Mouse (Mus musculus) embryo, embryonic 11 days (tissue): ENCODE measurements around the gene Utp6.
"Not testable (repeated sequence)": the region's sequence is repeated elsewhere in the genome, so short reads cannot be mapped to it uniquely, and the experiment has no call there.

Experiments
- DNase-seq: peaks from one replicate; pipeline ENCODE4 v3.0.0-alpha.2; 2015

The Utp6 gene

DNA sequence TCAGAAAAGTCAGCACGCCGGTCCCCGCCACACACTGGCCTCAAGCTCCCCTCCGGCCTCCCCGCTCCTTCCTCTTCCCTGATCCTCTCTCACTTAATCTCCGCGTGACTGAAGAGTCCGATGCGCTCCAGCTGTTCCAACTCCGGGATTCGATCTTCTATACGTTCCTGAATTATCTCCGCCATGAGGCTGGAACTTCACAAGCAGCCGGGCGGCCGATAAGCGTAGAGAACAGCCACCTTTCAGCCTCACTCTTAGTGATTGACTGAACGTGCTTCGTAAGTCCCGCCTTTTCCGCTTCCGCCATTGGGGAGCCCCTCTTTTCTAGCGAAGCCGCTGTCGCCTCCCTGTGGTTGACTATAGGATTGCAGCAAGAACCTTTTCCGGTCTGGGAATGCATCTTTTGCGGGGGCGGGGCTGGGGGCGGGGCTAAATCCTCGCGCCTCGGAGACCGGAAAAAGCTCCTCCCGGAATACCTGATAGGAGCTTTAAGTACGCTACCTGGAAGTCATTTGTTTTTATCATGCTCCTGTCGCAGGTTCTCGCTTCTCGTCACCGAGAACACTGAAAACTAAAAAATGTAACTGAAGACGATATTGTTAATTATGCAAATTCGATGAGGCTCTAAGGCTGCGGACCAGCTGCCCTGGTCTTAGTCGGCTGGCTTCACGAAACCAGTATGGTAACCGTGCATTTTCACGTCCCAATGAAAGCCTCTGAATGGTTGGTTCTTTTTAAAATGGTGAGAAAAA is at the start of gene Utp6:
Gene Utp6 (minus strand): TSS at position 266 of the 752 bp plus-strand sequence.
- peak; percentile 100 for DNase-seq

DNA sequence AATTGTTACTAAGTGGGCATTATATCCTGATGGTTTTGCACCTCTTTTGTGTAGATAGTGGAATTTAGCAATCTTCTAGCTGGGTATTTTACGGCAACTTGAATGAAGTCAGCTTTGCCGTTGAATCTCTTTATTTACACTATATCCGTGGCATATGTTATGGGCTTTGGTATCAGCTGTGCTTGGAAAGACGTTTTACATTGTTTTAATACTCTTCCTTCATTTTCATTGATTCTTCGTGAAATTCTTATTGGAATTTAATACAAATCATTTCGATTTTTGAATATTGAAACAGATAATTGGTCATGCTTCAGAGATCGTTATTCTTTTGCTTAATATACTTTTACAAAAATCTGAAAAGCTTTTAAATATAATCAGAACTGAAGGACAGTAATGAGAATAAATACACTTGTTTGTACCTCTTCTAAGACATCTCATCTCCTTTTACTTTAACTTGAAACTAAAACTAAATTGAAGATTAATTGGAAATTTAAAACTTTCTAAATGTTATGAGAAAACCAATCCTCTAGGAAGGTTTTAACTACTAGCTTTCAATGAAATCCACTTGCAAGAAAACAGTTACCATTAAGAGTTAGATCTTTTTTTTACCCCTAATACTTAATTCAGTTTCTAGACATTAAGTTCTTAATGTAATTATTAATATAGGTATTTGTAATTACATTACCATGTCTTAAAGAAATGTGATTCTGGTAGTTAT is 32.2 kb upstream of the Utp6 start:
- no peak for DNase-seq

DNA sequence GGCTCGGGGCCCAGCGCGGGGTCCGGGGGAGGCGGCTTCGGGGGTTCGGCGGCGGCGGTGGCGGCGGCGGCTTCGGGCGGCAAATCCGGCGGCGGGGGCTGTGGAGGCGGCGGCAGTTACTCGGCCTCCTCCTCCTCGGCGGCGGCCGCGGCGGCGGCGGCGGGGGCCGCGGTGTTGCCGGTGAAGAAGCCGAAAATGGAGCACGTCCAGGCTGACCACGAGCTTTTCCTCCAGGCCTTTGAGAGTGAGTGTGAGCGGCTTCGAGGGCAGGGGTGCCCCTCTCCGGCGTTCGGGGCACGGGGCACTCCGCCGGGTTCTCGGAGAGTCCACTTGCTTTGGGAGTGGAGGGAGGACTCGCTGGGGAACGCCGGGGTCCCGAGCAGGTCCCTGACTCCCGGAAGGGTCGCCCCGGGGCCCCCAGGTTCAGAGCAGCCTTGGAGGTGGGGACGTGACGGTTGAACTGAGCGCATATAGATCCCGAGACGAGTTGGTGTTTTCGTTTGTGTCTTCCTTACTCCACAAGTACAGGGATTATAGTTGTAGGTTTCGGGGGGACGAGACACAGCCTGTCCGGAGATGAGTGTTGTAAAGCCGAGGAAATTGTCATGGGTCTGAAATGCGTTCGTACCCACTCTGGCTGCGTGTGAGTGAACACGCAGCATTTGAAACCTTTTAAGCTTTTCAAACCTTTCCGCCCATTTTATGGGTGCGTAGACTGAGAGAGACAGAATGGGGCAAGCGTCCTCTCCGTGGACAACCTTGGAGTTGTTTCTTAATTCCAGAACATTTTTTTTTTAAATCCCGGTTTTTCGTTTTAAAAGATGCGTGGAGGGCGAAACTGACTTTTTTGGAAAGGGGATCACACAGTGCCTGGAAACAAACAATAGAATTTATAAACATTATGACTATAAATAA is 31.4 kb upstream of the Utp6 start:
- DNase-seq = peak; percentile 46

DNA sequence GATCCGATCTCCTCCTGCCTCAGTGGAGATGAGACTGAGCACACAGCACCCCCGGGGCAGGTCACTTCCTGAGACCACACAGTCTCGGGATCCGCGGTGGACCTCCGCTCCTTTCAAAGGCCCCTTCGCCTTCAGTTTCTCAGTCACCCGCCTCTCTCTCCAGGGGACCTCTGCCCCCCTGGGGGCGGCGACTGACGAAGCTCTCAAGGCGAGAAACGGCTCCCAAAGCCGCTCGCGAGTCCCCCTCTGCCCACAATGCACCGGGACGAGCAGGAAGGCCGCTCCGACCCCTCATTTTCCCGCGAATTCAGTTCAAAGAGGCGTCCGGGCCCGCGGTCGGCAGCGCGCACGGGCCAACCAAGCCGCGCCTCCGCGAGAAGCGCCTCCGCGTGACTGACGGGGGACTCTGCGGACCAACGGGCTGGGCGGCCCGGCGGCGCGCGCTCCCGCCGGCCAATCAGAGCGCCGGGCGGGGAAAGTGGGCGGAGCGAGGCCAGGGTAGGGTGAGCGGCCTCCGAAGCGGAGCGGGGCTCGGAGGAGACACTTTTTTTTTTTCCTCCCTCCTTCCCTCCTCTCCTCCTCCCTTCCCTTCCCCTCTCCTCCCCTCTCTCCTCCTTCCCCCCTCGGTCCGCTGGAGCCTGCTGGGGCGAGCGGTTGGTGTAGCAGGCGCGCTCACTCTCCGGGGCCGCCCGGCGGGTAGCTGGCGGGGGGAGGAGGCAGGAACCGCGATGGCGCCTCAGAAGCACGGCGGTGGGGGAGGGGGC is 30.6 kb upstream of the Utp6 start, which contains the start of gene Suz12:
Gene Suz12 (plus strand): TSS at position 515 of the 764 bp plus-strand sequence.
- peak; percentile 99 for DNase-seq

DNA sequence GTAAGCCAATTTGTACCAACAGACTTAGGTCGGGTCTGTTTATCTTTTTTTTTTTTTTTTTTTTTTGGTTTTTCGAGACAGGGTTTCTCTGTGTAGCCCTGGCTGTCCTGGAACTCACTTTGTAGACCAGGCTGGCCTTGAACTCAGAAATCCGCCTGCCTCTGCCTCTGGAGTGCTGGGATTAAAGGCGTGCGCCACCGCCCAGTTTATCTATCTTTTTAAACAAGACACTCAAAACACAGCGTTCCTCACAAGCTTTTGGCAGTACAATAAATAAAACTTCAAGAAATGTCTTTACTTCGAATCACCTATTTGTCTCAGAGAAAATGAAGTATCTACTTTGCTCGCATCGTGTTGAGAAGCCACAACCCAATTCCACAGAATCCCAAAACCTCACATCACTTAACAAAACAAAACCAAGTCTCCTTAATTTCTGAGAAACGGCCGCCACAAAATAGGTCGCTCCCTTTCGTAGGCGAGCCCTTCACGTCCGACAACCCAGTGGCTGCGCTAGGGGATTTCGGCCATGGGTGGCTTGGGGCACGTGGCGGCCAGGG is 29.9 kb upstream of the Utp6 start:
- DNase-seq = no peak

DNA sequence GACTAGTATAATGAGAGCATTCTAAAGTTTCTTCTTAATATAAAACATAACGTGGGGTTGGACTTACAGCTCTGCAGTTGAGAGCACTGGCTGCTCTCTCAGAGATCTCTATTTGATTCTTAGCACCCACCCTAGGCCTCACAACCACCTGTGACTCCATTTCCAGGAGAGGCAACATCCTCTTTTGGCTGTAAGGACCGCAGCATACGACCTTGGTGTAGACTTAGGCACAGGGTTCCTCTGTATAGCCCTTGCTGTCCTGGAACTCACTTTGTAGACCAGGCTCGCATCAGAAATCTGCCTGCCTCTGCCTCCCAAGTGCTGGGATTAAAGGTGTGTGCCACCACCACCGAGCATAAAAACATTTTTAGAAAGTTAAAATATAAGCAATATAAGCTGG is 29.4 kb upstream of the Utp6 start:
- DNase-seq = no peak

DNA sequence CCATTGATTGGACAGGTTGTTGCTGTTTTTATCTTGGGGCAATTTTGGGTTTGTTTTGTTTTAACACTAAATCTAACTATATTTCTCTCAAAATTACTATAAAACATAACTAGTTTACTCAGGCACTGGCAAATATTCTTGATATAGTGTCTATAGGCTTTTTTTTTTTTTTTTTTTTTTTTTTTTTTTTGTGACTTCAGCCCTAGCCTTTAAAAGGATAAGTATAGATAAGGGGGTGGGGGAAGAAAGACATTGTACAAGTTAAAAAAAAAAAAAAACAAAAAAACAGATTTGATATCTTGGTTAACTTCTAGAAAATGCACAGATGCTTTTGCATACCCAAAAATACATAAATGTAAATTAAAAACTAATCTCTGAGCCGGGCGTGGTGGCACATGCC is 27.9 kb upstream of the Utp6 start:
- DNase-seq = no peak

DNA sequence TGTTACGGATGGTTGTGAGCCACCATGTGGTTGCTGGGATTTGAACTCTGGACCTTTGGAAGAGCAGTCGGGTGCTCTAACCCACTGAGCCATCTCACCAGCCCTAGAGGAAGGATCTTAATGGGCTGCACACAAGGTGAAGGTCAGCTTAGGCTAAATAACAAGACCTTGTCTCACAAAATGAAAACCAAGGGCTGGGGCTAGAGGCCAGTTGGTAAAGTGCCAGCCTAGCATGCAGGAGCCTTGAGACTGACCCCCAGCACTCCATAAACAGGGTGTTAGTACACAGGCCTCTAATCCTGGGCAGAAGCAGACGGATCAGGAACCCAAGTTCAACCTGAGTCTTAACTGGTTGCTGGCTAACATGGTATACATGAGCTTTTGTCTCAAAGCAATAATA is 25.7 kb upstream of the Utp6 start:
- no peak for DNase-seq

DNA sequence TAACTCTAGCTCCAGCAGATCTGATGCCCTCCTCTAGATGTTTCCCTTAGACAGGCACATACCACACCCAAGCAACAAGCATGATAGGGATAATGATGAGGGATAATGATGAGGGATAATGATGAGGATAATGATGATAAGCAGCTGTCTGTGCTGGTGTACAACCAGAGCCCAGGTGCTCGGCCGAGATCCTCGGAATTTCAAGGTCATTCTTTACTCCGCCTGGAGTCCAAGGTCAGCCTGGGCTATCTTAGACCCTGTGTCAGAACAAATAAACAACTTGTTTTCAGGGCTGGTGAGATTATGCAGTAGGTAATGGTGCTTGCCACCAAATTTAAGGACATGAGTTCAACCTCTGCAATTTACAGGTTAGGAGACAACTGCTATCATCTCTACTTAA is 24.7 kb upstream of the Utp6 start:
- DNase-seq = no peak

DNA sequence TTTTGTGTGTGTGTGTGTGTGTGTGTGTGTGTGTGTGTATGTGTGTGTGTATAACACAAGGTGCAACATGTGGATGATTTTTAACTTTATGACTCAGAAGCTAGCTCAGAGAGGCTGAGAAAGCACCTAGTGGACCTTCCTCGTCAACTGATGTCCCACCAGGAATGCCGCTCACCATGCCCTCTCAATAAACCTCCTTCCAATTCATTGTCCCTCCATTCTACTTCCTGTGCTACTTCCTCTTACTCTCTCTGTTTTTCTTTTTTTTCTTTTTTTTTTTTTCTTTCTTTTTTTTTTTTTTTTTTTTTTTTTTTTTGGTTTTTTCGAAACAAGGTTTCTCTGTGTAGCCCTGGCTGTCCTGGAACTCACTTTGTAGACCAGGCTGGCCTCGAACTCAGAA is 15.6 kb upstream of the Utp6 start:
- not testable (repeated sequence) for DNase-seq

DNA sequence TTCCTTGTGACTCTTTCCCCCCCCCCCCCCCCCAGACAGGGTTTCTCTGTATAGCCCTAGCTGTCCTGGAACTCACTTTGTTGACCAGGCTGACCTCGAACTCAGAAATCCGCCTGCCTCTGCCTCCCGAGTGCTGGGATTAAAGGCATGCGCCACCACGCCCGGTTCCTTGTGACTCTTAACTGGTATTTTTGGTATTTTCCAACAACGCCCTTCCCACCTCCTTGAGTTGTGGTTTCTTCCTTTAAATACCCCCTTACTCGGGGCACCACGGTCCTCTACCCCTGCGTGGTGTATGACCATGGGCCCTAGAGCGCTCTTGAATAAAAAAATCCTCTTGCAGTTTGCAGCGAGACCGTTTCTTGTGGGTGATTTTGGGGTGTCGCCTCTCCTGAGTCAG is 14.9 kb upstream of the Utp6 start:
- DNase-seq = not testable (repeated sequence)

DNA sequence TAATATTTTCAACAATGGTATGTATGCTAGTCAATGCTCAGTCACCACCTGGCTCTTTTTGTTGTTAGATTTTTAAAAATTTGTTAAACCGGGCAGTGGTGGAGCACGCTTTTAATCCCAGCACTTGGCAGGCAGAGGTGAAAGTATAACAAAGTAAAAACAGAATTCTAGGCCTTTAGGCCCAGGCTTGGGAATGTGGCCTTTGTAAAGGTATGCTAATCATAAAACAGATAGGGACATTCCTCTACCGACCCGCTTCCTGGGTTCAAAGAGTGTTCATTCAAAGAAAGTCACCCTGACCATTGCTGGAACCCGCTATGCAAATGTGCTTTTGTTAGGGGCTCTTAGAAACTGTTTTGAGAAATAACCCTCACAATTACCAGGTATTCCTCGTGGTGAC is 14.5 kb upstream of the Utp6 start:
- not testable (repeated sequence) for DNase-seq

DNA sequence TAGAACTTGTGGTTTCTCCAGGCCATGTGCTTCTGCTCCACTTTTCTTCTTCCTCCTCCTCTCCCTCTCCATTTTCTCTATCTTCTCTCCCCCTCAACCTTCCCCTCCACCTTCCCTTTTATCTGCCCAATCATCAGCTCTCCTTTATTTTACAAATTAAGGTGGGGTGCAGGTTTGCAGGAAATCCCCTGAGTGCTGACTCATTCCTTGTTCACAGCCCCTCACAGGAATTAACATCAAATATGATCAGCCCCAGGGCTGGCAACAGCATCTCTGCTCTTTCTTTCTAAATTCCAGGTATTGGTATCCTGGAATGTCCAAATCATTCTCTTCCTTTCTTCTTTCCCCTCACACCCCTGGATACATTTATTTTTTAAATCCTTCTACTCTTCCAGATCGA is 14.0 kb upstream of the Utp6 start:
- DNase-seq = no peak

DNA sequence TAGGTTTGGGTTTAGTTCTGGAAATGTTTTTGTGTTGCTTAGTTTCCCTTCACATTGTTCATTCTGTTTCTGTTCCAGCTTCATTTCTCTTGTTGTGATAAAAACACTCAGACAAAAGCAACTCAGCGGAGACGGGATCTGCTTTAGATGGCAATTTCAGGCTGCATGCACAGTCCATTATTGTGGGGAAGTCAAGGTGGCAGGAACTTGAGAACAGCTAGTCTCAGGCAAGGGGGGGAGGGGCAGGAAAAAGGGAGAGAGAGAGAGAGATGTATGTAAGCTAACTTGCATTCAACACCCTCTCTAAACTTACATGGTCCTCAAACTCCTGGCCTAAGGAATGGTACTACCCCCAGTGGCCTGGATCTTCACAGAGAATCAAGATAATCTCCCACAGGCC is 13.2 kb upstream of the Utp6 start:
- peak; percentile 18 for DNase-seq

DNA sequence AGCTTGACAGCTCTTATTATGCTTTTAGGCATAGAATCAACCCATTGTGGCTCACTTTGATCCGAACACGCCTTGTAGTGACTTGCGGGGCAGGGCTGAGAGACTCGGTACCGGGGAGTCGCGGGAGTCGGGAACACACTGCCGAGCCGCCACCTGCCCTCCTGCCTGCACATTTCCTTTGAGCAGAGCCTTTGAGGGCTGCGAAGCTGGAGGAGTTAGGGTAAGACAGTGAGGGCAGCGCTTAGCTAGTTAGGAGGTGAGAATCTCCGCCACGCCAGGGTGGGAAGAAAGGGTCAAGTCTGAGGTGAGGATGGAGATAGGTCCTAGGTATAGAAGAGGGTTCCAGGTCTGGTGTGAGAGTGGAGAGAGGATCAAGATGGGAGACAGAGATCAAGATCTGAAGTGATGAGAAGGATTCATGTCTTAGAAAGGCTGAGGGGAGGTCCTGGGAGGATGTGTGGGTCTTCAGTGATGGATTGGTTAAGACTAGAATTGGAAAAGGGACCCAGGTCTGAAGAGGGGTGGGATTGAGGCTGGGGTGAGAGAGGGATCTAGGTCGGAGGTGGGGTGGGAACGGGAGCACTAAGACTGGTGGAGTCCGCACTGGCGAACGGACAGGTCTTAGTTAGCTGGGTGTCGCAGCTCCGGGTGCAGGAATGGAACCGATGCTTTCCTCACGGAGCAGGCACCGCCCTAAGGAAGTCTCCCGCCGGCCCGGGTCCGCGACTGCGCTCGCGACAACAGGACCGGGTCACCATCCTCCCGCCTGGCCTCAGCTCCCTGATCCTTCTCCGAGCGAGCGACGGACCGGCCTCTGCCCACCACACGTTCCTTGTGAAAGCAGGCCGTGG is 11.7 kb upstream of the Utp6 start:
- peak; percentile 71 for DNase-seq

DNA sequence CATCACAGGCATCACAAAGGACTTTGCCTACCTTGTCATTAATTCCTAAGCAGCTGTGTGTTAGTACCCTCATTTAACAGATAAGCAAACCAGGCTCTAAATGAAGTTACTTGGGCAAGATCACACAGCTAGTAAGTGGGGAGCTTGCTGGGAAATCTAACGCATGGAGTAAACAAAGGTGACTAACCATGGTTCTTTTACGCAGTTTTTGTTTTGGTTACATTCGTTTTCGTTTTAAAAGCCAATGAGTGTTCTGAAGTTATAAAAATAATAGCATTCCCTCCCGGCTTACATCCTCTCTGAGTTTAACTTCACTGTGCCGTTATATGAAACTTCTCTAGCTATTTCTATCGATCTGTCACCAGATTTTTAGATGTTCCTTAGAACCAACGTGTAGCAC is 10.9 kb upstream of the Utp6 start:
- DNase-seq = peak; percentile 9

DNA sequence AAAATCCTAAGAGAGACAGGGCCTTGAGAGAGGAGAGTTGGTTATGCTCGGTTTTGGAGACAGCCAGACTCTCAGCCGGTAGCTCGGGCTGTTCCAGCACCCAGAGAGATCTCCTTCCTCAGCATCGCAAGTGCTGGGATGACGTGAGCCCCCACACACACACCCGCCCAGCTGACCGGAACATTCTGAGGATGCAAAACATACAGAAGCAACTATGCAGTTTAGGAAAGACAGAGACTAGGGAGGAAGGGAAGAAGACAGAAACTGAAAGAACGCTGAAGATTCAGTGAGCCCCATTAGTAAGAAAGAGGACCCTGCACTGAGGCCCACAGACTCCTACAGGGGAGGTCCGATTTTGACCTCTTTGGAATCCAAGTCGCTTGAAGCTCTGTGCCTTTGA is 5.6 kb upstream of the Utp6 start:
- no peak for DNase-seq

DNA sequence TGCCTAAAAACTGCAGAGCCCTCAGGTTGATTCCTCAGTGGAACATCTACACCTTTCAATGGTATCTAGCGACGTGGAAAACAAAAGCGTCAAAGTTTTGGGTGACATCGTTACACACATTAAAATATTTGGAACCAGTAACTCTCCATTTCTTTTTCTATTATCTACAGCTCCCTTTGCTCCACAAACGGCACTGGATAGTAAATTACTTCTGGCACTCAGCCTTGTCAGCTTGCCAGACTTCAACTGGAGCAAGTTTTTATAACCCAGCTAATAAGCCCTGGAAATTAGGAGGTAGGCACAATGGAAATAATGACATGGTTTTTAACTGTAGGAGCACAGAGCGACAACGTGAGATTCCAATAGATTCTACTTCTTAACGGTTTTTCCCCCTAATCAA is 3.7 kb upstream of the Utp6 start:
- DNase-seq = no peak

DNA sequence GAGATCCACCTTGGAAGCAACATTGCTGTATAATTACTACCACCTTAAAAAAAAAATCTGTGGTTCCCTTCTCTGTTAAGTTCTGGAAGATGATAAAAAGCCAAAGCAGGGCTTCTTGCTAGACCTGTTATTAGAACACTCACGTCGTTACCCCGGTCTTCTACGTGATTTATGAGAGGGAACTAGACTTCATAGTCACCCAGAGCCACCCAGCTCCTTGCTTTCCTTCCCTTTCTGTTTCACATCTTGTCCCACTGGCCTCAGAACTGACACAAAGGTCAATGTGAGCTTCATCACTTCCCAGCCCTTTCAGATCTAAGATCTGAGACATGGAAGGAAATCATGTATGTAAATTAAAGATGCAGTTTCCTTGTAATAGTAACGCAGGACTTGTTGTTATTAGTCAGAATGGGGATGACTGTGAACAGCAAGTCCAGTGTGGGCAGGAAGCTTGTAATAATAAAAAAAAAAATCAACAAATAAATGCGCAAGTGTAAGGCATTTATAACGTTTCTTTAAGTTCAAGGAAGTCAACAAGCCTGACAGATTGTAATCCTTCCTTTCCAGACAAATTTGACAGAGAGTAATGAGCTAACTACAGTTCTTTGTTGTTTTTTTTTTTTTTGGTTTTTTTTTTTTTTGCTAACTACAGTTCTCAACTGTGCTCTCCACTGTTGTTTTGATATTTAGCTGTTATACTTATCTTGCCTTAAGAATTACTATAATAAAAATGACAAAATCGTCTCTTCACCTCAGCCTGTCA is 1.2 kb upstream of the Utp6 start:
- peak; percentile 13 for DNase-seq

DNA sequence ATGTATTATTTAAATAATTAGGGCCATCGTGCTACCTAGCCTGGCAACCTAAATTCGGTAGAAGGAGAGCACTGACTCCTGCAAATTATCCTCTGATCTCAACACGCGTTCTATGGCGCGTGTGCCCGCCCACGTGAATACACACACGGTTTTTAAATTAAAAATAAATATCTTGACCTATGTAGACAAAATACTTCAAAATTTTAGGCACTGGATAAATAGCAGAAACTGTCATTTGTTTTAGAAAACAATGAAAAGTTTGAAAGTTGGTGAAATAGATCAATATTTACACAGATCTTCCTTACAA is 640 bp upstream of the Utp6 start:
- no peak for DNase-seq
